Mouse (Mus musculus): ENCODE data around the gene Wwp2. TPM values are rescaled to one million over a fixed set of nuclear protein-coding genes. Genes with fewer than 3 reads are reported as not detected.

Gene Wwp2
- total RNA-seq, 2 experiments from 2014 or later: 53.9 to 57.8 TPM

DNA sequence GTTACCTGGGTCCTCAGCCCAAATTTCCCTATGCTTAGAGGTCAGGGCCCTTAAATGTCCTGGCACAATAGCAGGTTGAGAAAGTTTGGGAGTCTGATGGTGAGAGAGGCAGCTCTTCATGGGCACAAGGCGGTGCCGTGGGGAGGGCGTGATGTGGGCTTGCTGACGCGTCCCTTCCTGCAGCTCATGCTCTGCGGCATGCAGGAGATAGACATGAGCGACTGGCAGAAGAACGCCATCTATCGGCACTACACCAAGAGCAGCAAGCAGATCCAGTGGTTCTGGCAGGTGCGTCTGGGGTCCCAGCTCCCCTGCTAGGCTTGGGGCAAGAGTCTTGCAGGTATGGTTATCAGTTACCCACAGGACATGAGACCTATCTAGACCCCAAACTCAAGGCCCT, 119.1 kb downstream of the Wwp2 start:
- no peak for DNase-seq (ENCODE audit: low spot score in 2 of 2)

- DNase-seq (ENCODE audit: low spot score in 2 of 2): no peak
These were observed 120.4 kb downstream of the Wwp2 start for GRCm38 (mm10) chr8:107556511-107556936.

- no peak for DNase-seq (ENCODE audit: low spot score in 2 of 2)
These were observed 124.8 kb downstream of the Wwp2 start for GRCm38 (mm10) chr8:107560820-107561536.

DNA sequence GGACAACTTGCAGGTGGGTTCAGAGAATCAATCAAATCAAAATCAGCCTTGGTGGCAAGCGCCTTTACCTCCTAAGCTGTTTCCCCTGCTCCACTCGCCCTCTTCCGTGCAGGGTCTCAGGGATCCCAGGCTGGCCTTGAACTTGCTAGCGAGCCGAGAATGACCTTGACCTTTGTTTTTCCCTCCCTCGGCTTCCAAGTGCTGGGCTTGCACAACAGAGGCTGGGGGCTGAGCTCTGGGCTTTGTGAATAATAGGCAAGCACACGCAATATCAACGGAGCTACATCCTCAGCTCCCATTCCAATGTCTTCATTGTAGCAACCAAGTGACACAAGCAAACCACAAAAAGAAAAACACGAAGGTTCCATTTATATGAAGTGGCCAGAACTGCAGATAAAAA, 126.0 kb downstream of the Wwp2 start:
- DNase-seq (ENCODE audit: low spot score in 2 of 2): no peak

GRCm38 (mm10) chr8:107571046-107571445, 134.9 kb downstream of the Wwp2 start:
- DNase-seq (ENCODE audit: low spot score in 2 of 2): no peak

DNA sequence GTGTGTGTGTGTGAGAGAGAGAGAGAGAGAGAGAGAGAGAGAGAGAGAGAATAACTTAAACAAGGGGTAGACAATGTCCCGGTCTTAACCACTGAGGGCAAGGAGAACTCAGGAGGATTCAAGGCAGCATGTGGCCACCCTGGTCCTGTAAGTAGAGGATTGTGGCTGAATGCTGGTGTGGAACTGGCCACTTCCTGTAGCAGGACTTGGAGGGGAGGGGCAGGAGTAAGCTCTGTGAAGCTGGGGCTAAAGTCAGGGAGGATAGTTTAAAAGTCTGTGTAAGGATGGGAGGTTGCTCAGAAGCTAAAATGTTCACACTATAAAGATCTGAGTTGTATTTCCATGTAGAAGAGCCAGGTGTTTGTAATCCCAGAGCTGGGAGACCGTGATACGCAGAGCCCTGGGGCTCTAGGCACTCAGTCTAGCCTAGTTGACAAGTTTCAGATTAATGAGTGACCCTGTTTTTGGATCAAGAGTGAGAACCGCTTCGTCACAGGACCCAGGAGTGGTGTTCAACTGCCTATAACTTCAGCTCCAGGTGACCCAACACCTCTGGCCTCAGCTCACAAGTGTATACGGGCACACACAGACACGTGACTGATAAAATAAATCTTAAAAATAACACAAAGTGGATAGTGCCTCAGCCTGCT, 135.4 kb downstream of the Wwp2 start:
- DNase-seq (ENCODE audit: low spot score in 2 of 2): no peak

DNA sequence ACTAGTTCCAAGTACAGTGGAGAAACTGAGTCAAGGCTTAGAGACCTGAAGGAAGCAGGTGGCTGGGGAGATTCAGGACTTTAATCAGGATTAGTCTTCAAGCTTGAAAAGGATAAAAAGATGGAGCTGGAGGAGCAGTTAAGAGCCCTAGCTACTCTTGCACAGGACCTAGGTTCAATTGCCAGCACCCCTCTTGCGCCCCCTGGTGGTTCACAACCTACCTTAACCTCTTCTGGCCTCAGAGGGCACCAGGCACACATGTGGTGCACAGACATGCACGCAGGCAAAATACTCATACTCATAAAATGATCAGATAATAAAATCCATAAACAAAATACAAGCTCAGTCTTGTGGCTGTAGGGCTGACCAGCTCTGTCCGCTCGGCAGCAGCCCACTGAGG, 136.3 kb downstream of the Wwp2 start:
- DNase-seq (ENCODE audit: low spot score in 2 of 2): peak; percentile 40 to 47

- DNase-seq (ENCODE audit: low spot score in 2 of 2): no peak
These were observed 138.6 kb downstream of the Wwp2 start for GRCm38 (mm10) chr8:107574771-107575170.

DNA sequence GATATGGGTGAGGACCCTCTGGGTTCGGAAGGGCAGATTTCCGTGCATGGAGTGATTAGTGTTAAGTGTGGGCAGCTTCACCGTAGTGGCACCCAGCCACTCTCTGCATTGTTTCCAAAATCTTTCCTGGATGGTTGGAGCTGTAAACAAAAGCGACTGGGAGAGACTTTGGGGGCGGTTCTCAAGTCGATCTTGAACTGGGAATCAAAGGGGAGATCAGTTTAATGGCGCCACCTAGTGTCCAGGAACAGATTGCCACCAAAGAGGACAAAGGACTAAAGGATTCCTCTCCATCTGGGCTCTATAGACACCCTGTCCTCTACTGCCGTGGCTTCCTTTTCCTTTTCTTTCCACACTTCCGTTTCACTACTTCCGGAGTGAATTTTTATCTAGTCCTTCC, 140.5 kb downstream of the Wwp2 start:
- DNase-seq (ENCODE audit: low spot score in 2 of 2): peak; percentile 46 to 65

GRCm38 (mm10) chr8:107577640-107578039, 141.5 kb downstream of the Wwp2 start:
- no peak for DNase-seq (ENCODE audit: low spot score in 2 of 2)

GRCm38 (mm10) chr8:107578132-107578531, 142.0 kb downstream of the Wwp2 start:
- DNase-seq (ENCODE audit: low spot score in 2 of 2): no peak

- no peak for DNase-seq (ENCODE audit: low spot score in 2 of 2)
These were observed 142.4 kb downstream of the Wwp2 start for GRCm38 (mm10) chr8:107578541-107578940.

GRCm38 (mm10) chr8:107580879-107581278, 144.7 kb downstream of the Wwp2 start:
- DNase-seq (ENCODE audit: low spot score in 2 of 2): no peak

DNA sequence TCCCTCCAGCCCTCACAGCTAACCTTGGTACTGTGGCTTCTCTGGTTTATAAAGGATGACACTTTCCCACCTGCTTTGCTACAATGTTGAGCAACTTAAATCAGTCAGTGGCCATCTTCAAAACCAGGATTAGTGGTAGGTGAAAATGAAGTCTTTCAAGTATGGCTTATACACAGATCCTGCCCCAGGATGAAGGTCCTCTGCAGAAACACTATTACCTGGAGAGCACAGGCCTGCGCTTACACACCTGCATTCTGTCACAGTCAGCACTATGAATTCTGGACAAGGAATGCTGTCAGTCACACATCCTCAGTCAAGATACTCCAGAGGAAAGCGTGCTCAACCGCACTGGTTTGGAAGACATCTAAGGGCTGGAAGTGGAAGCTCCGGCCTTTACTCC, 145.4 kb downstream of the Wwp2 start:
- no peak for DNase-seq (ENCODE audit: low spot score in 2 of 2)

DNA sequence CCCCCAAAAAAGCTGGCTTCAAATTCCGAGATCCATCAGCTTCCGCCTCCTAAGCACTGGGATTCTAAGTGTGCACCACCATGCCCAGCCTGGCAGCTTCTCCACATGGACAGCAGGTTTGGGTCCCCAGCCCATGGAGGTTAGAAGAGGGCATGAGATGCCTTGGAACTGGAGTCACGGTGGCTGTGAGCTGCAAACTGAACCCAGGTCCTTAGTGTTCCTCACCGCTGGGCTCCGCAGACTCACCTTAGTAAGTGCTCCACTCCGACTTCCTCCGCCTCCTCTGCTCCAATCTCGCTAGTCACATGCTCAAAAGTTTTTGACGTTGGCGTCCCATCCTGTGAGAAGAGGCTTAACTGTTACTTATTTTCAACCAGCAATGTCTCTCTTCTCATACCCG, 146.0 kb downstream of the Wwp2 start:
- DNase-seq (ENCODE audit: low spot score in 2 of 2): no peak

GRCm38 (mm10) chr8:107587429-107587994, 151.3 kb downstream of the Wwp2 start:
- no peak for DNase-seq (ENCODE audit: low spot score in 2 of 2)

DNA sequence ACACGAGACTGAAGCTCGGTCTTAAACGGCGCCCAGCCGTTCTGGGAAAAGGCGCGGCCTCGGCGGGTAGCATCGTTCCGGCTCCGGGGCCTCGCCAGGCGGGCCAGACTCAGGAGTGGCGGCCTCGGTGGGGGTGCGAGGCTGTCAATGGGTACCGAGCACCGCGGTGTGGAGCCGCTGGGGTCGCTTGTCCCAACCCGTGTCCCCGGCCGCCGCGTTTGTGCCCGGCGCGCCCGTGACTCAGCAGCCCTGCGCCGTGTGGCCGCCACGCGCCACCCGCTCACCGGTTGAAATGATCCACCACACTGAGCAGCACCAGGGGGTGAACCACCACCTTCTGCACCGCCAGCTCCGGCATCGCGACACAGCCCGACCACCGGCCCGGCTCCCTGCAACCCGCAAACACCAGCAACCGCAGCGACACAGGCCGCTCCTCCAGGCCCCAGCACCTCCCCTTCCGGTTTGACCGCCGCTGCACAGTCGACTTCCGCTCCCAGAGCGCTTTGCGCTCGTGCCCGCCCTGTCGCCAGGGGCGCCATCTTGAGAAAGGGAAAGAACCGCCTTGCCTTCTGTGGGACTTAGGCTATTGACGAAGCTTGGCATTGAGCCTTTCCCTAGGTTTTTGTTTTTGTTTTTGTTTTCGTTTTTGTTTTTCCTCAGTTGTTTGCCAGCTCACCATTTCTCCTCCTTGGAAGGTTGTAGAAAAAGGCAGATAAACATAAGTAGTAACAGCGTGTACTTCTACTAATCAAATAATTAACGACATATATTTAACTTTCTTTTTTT, 152.0 kb downstream of the Wwp2 start, which contains the start of gene Psmd7:
TSS of gene Psmd7 (minus strand) at position 470 of the 786 bp plus-strand sequence.
- DNase-seq (ENCODE audit: low spot score in 2 of 2): peak; percentile 83 to 89

GRCm38 (mm10) chr8:107593967-107594729, 158.0 kb downstream of the Wwp2 start:
- no peak for DNase-seq (ENCODE audit: low spot score in 2 of 2)

DNA sequence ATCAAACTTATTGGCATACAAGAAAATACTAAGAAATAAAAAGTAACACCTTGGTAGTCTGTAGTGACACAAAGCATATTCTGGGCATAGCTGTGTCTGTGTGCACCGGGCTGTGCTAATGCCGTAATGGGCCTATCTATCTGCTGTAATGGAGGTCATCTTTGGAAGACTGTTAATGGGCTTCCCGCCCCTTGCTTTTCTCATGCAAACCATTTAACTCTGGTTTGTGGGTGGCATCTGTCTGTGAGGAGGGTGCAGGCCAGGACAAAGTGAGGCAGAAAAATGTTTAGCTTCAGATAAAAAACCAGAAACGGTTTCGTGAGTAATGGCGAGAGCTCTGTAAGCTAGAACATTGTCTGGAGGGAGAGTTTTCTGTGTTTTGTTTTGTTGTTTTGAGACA, 158.7 kb downstream of the Wwp2 start:
- no peak for DNase-seq (ENCODE audit: low spot score in 2 of 2)

GRCm38 (mm10) chr8:107597731-107598130, 161.6 kb downstream of the Wwp2 start:
- DNase-seq (ENCODE audit: low spot score in 2 of 2): no peak

DNA sequence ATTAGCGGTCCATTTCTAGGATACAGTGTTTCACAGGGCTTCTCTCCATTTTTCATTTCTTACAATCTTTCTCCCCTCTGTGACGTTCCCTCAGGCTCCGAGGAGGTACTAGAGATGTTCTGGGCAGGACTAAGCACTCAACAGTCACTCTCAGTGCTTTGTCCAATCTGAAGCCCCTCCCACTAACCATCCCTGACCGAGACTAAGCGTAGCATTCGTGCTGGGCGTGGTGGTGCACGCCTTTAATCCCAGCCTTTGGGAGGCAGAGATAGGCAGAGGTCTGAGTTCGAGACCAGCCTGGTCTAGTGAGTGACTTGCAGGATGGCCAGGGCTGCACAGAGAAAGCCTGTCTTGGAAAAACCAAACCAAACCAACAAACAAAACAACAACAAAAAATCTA, 163.5 kb downstream of the Wwp2 start:
- DNase-seq (ENCODE audit: low spot score in 2 of 2): no peak

Measured in adrenal gland, postnatal 4 days (tissue).